Mouse (Mus musculus) liver, adult 2 months (tissue): ENCODE measurements at regions not wholly inside any gene's neighbourhood (a gene's known extent, or its start where the extent isn't known, plus 50 kb on each side); places are given as distances from the start of the nearest gene placed in this dataset.

ENCODE experiments used
- CTCF ChIP-seq: fragments of 200-500 bp; IDR thresholded peaks from 2 replicates; pipeline ENCODE4 v1.5.1; 2011; ENCODE audit warnings: low read depth, low read length, control low read depth
- POLR2A ChIP-seq: fragments of 200-500 bp; IDR thresholded peaks from 2 replicates; pipeline ENCODE4 v1.6.1; 2011; ENCODE audit warnings: low read length, control low read depth; ENCODE audit not compliant: insufficient read depth; ENCODE audit errors: extremely low read depth

DNA sequence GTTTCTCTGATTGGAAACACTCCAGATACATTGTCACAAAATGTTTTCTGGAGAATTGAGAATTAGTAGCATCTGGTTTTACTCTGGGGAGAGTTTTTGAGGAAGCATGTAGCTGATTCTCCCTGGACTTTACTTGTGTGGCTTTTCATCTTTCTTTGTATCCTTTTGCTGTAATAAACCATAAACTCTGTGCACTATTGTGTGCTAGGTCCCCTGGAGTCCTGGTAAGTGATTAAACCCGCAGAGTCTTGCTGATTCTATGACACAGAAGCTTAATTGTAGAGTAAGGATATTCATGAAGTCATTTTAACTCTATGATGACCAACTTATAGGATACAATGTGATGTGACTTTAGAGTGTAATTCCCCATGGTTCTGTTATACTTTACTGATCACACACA lies 486.1 kb upstream of the Slc39a10 start:
- TF ChIP-seq POLR2A = no peak
- no peak for TF ChIP-seq CTCF
